Mouse (Mus musculus) forebrain, postnatal 0 days (tissue): ENCODE data around the gene Ptprm. TPM values are rescaled to one million over a fixed set of nuclear protein-coding genes. Genes with fewer than 3 reads are reported as not detected.

Experiments used
- ATAC-seq: fragments of 200-750 bp; cut with Nextera tagmentation; 2 replicates; pipeline ENCODE4 v1.8.0; 2017; ENCODE audit warnings: mild to moderate bottlenecking, moderate library complexity
- DNase-seq: peaks from one replicate; pipeline ENCODE4 v3.0.0-alpha.2; 2015
- H3K27ac ChIP-seq: fragments of 300-500 bp; sonication (generic); 2 replicates; pipeline ENCODE4 v1.5.1; 2014; ENCODE audit warnings: low read depth, mild to moderate bottlenecking, antibody characterized with exemption, low read length, moderate library complexity, mixed read lengths
- H3K27me3 ChIP-seq: fragments of 300-500 bp; sonication (generic); 2 replicates; pipeline ENCODE4 v1.6.1; 2014; ENCODE audit warnings: mild to moderate bottlenecking, low read length, mixed read lengths; ENCODE audit not compliant: insufficient read depth
- H3K36me3 ChIP-seq: fragments of 300-500 bp; sonication (generic); 2 replicates; pipeline ENCODE4 v1.6.1; 2014; ENCODE audit warnings: mild to moderate bottlenecking, moderate library complexity; ENCODE audit not compliant: insufficient read depth
- H3K4me1 ChIP-seq: fragments of 300-500 bp; sonication (generic); 2 replicates; pipeline ENCODE4 v1.6.1; 2014; ENCODE audit warnings: antibody characterized with exemption; ENCODE audit not compliant: insufficient read depth
- H3K4me2 ChIP-seq: fragments of 300-500 bp; sonication (generic); 2 replicates; pipeline ENCODE4 v1.6.1; 2014; ENCODE audit warnings: low read depth, mild to moderate bottlenecking, moderate library complexity
- H3K4me3 ChIP-seq: fragments of 300-500 bp; sonication (generic); 2 replicates; pipeline ENCODE4 v1.5.1; 2014; ENCODE audit warnings: low read depth, low read length, mixed read lengths
- H3K9ac ChIP-seq: fragments of 300-500 bp; sonication (generic); 2 replicates; pipeline ENCODE4 v1.6.1; 2014; ENCODE audit warnings: mild to moderate bottlenecking
- H3K9me3 ChIP-seq: fragments of 300-500 bp; sonication (generic); 2 replicates; pipeline ENCODE4 v1.6.1; 2016; ENCODE audit warnings: low read length
- CTCF ChIP-seq: sonication (generic); IDR thresholded peaks from 2 replicates; pipeline ENCODE4 v1.5.1; 2016; ENCODE audit warnings: antibody characterized with exemption, control low read depth, low read depth
- WGBS: fragments of 180-500 bp; shearing (Covaris S2); extraction: QIAGEN DNeasy Blood & Tissue Kit; methylation state at CpG from one replicate; pipeline ENCODE4 v1.1.7; 2014; 5-methylcytosine and 5-hydroxymethylcytosine counted together
- polyA plus RNA-seq: library from polyadenylated mRNA; unstranded; fragments of >200 nt; fragmentation: Nextera tagmentation; extraction: Ambion mirVana; gene quantifications from 2 replicates; pipeline ENCODE4 v1.2.1, GENCODE M21; 2015
- total RNA-seq: library from RNA; depleted of rRNA; stranded (reverse); fragments of >200 nt; gene quantifications from 2 replicates; pipeline ENCODE4 v1.2.3, GENCODE M21; 2014

The Ptprm gene
- total and polyA plus RNA-seq, 2 experiments from 2014 or later = 12.9 to 33.2 TPM

DNA sequence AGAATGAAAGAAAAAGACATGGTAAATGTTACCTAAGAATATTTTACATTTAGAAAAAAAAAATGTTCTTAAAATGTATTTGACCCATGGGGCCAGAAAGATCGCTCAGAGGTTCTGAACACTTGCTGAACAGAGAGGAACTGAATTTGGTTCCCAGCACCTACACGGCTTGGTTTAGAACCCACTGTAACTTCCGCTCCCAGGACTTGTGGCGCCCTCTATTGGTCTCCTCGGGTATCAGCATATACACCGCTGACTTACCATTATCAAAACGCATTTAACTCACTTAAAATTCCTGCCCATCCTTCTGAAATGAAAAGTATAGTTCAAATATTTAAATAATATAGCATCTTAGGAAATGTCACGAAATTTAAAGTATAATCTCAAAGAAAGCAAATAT lies 4.7 kb downstream of the Ptprm start:
- H3K9me3 ChIP-seq = no peaks in the 10 kb centered on the region
- 96% methylated on average over 8 of the region's 8 CpGs for WGBS
- H3K9ac ChIP-seq = no peak overlapping the region
- peaks cover 6% of the 10 kb centered on the region; the same call in 1 of the 2 replicates for H3K4me1 ChIP-seq
- no peaks in the 10 kb centered on the region; the same call in 1 of the 2 replicates for H3K27me3 ChIP-seq
- no peak for DNase-seq
- no peak overlapping the region for H3K27ac ChIP-seq
- H3K4me3 ChIP-seq = no peak overlapping the region
- no peaks in the 10 kb centered on the region for H3K36me3 ChIP-seq
- no peak overlapping the region for H3K4me2 ChIP-seq
- no peak for TF ChIP-seq CTCF
- no peak for ATAC-seq

- no peak for TF ChIP-seq CTCF
- WGBS = 89% methylated on average over 10 of the region's 10 CpGs
- no peak for DNase-seq
- Histone ChIP-seq H3K4me1 (no peaks in the 10 kb centered on the region), H3K9ac (no peak overlapping the region), H3K4me3 (no peak overlapping the region), H3K27me3 (no peaks in the 10 kb centered on the region; the same call in 1 of the 2 replicates), H3K36me3 (no peaks in the 10 kb centered on the region), H3K27ac (no peak overlapping the region), H3K4me2 (no peak overlapping the region), H3K9me3 (no peaks in the 10 kb centered on the region)
- ATAC-seq = no peak
These were observed 7.3 kb downstream of the Ptprm start for GRCm38 (mm10) chr17:67346921-67347320.

GRCm38 (mm10) chr17:67345157-67345556 lies 9.1 kb downstream of the Ptprm start:
- Histone ChIP-seq H3K4me2 (no peak overlapping the region), H3K27ac (no peak overlapping the region), H3K36me3 (no peaks in the 10 kb centered on the region), H3K27me3 (no peaks in the 10 kb centered on the region), H3K9ac (no peak overlapping the region), H3K9me3 (no peaks in the 10 kb centered on the region), H3K4me3 (no peak overlapping the region), H3K4me1 (no peaks in the 10 kb centered on the region)
- 93% methylated on average over 8 of the region's 8 CpGs for WGBS
- no peak for DNase-seq
- no peak for ATAC-seq
- TF ChIP-seq CTCF = no peak

DNA sequence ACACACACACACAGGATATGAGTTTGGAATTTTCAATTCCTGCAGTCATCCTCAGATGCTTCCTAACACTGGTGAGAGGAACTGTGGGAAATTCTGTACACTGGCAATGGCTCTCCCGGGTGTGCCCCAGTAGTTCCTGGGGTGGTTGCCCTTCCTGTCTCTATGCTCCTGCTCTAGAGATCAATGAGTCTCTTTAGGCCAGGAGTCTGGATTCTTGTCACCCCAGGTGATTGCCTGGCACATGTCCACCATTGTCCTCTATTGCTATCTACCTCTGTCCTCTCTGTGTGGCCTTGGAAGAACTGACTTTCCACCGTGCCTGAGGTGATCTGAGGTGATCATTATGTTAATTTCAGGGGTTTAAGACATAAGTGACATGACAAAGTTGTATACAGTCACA lies 10.8 kb downstream of the Ptprm start:
- DNase-seq = no peak
- no peak for ATAC-seq
- Histone ChIP-seq H3K27me3 (no peaks in the 10 kb centered on the region), H3K27ac (no peak overlapping the region), H3K9me3 (no peaks in the 10 kb centered on the region), H3K4me2 (no peak overlapping the region), H3K4me1 (no peaks in the 10 kb centered on the region), H3K9ac (no peak overlapping the region), H3K4me3 (no peak overlapping the region), H3K36me3 (no peaks in the 10 kb centered on the region)
- no peak for TF ChIP-seq CTCF
- 83% methylated on average over 2 of the region's 2 CpGs for WGBS

DNA sequence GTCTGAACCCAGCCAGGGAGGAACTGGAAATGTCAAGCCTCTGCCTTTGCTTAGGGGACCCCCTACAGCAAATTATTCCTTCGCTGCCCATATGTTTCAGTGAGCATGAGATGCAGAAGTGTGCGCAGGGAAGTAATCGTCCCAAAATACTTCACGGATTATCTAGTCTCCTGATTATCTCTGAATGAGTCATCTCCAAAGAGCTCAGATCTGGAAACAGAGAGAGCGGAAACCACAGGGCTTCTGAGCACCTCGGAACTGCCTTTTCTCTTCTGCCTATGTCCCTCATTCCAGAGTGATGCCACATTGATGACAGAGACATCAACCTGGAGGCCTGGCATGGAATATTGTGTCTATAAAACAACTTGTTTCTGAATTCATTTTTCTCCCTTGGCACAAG lies 11.3 kb downstream of the Ptprm start:
- ATAC-seq (no peak), DNase-seq (no peak)
- 88% methylated on average over 6 of the region's 6 CpGs for WGBS
- TF ChIP-seq CTCF = no peak
- no peaks in the 10 kb centered on the region for H3K36me3 ChIP-seq
- no peaks in the 10 kb centered on the region for H3K9me3 ChIP-seq
- H3K27me3 ChIP-seq = no peaks in the 10 kb centered on the region
- H3K4me3 ChIP-seq = no peak overlapping the region
- no peaks in the 10 kb centered on the region for H3K4me1 ChIP-seq
- H3K4me2 ChIP-seq = no peak overlapping the region
- no peak overlapping the region for H3K27ac ChIP-seq
- no peak overlapping the region for H3K9ac ChIP-seq

- ATAC-seq (no peak), DNase-seq (no peak)
- no peaks in the 10 kb centered on the region for H3K27me3 ChIP-seq
- WGBS = 50% methylated on average over 6 of the region's 6 CpGs
- H3K4me3 ChIP-seq = no peak overlapping the region
- H3K27ac ChIP-seq = no peak overlapping the region
- no peaks in the 10 kb centered on the region for H3K9me3 ChIP-seq
- H3K4me1 ChIP-seq = no peaks in the 10 kb centered on the region
- TF ChIP-seq CTCF = no peak
- H3K9ac ChIP-seq = no peak overlapping the region
- no peaks in the 10 kb centered on the region for H3K36me3 ChIP-seq
- no peak overlapping the region for H3K4me2 ChIP-seq
These were observed 13.9 kb downstream of the Ptprm start for GRCm38 (mm10) chr17:67340362-67340761.

DNA sequence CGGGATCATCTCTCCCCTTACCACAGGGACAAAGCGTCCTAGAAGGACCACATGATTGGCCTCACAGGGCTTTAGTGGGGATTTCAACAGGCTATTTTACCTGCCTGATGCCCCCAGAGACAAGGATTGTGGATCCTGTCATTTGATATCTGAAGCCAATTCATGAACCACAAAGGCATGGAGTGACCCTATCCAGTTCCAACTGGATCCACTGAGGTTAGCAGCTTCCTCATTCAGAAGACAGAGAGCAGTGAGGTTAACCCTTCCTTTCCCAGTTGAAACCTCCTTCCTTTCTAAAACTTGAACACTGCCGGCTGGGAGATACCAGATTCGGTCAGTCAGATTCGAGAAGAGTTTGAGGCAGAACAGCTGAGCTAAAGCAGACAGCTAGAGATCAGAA lies 14.7 kb downstream of the Ptprm start:
- no peak overlapping the region for H3K4me3 ChIP-seq
- no peak overlapping the region for H3K27ac ChIP-seq
- H3K9me3 ChIP-seq = no peaks in the 10 kb centered on the region
- H3K4me2 ChIP-seq = no peak overlapping the region
- 88% methylated on average over 5 of the region's 5 CpGs for WGBS
- H3K36me3 ChIP-seq = no peaks in the 10 kb centered on the region
- no peak overlapping the region for H3K9ac ChIP-seq
- no peak for ATAC-seq
- TF ChIP-seq CTCF = no peak
- no peaks in the 10 kb centered on the region for H3K27me3 ChIP-seq
- H3K4me1 ChIP-seq = no peaks in the 10 kb centered on the region
- DNase-seq = no peak

DNA sequence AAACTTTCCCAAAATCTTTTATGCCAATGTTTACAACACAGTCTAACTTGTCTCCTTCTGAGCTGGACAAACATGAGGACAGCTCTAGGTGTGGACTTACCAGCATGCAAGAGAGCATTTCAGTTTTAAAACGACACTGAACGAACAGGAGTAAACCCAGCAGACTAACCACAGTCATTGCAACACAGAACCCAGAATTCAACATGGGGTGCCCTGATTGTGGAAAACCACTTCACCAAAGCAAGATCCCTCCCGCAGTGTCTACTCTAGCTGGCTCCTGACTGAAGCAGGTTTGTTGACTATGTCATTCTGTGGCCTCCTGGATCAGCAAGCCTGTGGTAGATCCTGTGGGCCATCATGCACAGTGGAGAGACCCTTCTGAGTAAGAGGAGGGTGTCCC lies 19.9 kb downstream of the Ptprm start:
- no peak for ATAC-seq

More for the DNA sequence above, 19.9 kb downstream of the Ptprm start:
- no peaks in the 10 kb centered on the region for H3K27me3 ChIP-seq
- H3K9me3 ChIP-seq = no peaks in the 10 kb centered on the region
- no peak overlapping the region for H3K4me2 ChIP-seq
- H3K36me3 ChIP-seq = no peaks in the 10 kb centered on the region
- H3K9ac ChIP-seq = no peak overlapping the region
- no peak overlapping the region for H3K4me3 ChIP-seq
- H3K27ac ChIP-seq = no peak overlapping the region
- no peak for TF ChIP-seq CTCF
- WGBS = 93% methylated on average over 3 of the region's 3 CpGs
- no peak for DNase-seq
- no peaks in the 10 kb centered on the region for H3K4me1 ChIP-seq
